1 mouse cellular context compared by ENCODE assay signal in the genomic region with DNA sequence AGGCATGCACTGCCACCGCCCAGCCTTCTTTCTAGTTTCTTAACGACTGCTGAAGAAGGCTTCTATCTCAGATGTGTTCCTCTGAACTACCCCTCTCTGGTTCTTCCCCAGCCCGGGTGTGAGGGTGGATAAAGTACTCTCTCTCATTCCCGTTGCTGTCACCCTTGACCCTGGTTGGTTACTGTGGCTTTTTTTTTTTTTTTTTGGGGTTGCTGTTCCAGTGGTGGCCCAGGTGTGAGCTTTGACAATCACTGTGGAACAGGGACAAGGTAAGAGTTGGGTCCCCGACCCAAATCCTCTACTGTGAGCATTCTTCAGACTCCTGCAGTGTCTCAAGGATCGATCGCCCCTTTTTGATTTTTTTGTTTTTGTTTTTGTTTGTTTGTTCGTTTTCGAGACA.
TF ChIP-seq lines count a peak whose summit lies in the region.

No protein-coding gene starts in this region.

TF ChIP-seq in CH12.LX, 34 proteins besides CTCF, POLR2A, EP300 and RAD21 (continued from another document):
- TF ChIP-seq POLR2AphosphoS2 (IDR thresholded peaks at IDR 0.05; ENCODE audit: low read depth, low read length) = no peak
- no peak for TF ChIP-seq KAT2A (IDR thresholded peaks at IDR 0.05; ENCODE audit: insufficient replicate concordance, low read length)
- no peak for TF ChIP-seq ZMIZ1 (IDR thresholded peaks at IDR 0.05; ENCODE audit: low read depth, low read length)
- no peak for TF ChIP-seq NRF1 (IDR thresholded peaks at IDR 0.05; ENCODE audit: low read depth, low read length)
- no peak for TF ChIP-seq PAX5 (IDR thresholded peaks at IDR 0.05; ENCODE audit: low read length)
- no peak for TF ChIP-seq RCOR1 (conservative IDR thresholded peaks at IDR 0.05; ENCODE audit: low read depth, low read length)
- TF ChIP-seq CHD2 (IDR thresholded peaks at IDR 0.05; ENCODE audit: low read length) = peak; percentile 16; the same call in 1 of the 2 replicates
- peak; percentile 91 for TF ChIP-seq ZNF384 (IDR thresholded peaks at IDR 0.05; ENCODE audit: low read depth, low read length)
- no peak for TF ChIP-seq ZC3H11A (IDR thresholded peaks at IDR 0.05; ENCODE audit: low read depth, low read length)
- no peak for TF ChIP-seq SMC3 (IDR thresholded peaks at IDR 0.05; ENCODE audit: low read depth, low read length)
- no peak for TF ChIP-seq USF2 (conservative IDR thresholded peaks at IDR 0.05; ENCODE audit: low read depth, low read length)
- TF ChIP-seq ELF1 (IDR thresholded peaks at IDR 0.05; ENCODE audit: low read depth, low read length) = no peak
- TF ChIP-seq MAZ (IDR thresholded peaks at IDR 0.05; ENCODE audit: low read depth, low read length) = no peak
- 0 out of 2 replicates have a peak, but pooled peaks have one; percentile 44 for TF ChIP-seq CHD1 (IDR thresholded peaks at IDR 0.05; ENCODE audit: low read depth, low read length)
- TF ChIP-seq IRF4 (IDR thresholded peaks at IDR 0.05; ENCODE audit: low read depth, low read length) = no peak
